Mouse (Mus musculus): ENCODE measurements around the gene Cass4. TPM values are rescaled to one million over a fixed set of nuclear protein-coding genes. Genes with fewer than 3 reads are reported as not detected.
A peak's percentile ranks its signal among the peaks of the same experiment; 100 is the strongest.

Gene Cass4
- total and polyA plus RNA-seq, 3 experiments: 0.22 to 0.28 TPM; not detected in 1

DNA sequence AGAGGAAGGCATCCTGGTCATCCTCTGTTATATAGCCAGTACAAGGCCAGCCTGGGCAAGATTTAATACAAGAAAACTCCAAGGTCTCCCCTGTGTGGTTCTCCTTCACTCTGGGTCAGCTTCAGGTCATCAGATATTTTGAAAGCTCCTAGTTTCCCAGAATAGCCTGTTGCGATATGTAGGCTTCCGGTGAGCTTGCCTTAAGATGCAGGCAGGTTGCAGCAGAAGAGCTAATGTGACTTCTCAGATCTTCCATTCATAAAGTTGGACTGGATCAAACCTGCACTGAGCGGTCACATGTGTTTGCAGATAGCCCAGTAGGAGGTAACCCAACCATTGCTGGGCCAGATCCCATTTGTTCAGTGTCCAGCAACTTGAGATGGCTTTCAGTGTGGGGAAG, 8.9 kb upstream of the Cass4 start:
- no peak for DNase-seq

DNA sequence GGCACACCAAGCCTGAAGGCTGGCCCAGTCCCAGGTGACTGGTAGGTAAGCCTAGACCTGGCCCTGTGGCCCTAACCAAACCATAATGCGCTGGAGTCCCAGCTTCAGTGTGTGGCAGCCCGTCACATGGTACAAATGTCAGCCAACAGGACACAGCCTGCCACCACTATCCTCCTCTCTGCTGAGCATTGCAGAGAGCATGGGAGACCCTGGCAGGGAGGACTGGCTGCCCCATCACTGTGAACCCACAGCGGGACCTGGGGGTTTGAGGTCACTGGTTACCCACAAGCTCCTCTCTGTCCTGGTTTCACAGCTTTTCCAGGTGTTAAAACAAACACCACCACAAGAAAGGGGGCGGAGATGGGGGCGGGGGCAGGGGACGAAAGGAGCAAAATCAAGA, 3.3 kb upstream of the Cass4 start:
- no peak for DNase-seq

DNA sequence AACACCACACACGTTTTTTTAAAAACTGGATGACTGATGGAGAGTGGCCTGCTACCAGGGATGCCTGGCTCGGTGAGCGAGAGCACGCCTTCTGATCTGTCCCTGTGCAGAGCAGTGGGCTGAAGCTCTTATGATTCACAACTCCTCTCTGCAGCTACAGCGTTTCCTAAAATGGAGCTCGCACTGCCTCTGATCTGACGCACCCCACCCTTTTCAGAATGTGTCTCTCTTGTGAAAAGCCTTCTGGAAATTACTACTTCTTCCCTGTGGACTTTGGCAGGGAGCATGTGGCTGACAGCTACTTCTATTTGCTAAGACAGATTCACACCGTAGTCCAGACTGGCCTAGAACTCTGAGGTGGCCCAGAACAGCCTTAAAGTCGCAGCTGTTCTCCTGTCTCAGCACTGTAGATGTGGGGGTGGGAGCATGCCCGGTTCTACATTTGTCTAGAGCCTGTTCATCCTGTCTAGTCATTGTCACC, 1.5 kb upstream of the Cass4 start:
- no peak for DNase-seq

DNA sequence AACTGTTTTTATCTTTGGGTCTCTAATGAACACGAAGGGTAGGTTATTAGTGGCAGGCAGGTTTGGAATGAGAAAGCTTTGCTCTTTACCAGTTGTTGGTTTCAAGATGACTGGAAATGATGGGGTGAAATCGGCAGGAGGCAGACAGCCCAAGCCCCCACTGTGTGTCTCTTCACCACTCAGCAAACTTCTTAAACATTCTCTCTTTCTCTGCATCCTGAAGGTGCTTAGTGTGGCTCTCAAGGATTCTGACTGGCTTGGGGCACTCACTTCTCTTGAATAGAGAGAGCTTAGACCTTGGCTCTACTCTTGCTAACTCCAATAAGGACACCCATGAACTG, 428 bp downstream of the Cass4 start:
- DNase-seq: no peak

DNA sequence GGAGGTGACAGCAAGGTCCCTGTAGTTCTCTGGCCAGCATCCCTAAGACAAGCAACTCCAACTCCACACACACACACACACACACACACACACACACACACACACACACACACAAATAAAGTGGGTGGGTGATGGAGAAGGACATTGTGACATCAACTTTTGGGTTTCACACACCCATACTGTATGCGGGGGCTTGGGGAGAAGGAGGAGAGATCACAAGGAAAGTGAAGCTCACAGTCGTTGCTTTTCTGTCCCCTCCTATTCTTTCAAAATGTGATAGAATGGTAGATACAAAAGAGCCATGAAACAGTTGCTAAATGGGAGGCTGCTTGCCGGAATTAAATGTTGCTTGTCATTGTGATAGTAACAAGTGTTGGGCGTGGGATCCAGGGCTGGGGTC, 1.1 kb downstream of the Cass4 start:
- no peak for DNase-seq

DNA sequence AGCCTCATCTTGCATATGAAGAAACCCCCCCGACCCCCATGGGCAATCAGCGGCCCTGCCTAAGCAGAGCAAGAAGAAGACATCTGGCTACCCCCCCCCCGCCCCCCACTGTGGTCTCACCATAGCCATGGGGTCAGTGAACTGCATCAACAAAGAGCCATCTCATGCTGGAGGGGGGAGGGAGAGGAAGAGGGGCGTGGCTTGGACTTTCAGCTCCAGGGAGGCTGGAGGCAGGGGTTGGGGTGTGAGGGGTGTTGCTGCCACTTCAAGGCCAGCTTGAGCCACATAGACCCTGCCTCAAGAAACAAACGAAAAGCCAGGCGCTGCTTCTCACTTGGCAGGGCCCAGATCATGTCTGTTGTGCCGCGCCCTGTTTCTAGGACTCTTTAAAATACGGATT, 2.4 kb downstream of the Cass4 start:
- DNase-seq: no peak

DNA sequence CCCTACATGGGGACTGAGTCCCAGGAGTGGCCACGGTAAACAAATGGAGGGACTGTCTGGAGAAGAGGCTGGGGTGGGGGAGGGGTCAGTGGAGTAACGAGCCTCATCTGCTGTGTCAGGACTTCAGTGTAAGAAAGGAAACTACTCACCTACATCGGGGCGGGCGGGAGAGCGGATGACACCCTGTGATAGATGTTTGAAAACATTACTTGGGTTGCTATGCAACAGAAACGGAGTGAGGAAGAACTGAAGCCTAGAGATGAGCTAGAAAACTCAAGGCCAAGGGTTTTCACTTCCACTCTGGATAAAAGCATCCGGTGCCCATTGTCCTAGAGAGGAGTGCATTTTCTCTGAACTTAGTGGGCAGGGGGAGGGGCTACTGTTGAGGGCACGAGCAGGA, 6.3 kb downstream of the Cass4 start:
- DNase-seq: no peak

DNA sequence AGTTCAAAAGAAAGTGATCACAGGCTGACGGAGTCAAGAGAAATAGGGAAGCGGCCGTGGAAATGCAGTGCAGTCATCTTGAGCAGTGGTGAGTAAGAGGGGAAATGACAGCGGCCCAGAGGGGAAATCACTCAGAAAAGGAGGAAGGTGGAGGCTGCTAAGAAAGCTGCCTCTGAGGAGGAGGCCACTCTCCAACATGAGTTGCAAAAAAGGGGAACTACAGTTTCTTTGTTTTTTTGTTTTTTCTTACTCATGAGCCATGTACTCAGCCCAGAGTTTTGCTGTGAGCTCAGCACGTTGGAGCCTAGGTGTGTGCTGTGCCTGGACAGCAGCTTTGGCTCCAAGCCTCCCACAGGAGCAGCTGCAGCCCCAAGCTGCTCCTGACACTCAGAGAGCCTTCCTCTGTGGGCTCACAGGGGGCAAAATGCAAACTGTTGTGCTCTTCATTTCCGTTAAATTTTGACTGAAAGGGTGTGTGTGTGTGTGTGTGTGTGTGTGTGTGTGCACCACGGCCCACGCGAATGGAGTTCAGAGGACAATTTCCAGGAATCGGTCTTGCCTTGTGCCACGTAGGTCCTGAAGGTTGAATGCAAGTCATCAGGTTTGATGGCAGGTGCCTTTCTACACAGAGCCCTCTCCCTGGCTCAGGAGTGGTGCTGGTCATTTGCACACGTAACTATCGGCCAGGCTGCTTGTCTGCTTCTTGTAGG, 7.7 kb downstream of the Cass4 start:
- no peak for DNase-seq

DNA sequence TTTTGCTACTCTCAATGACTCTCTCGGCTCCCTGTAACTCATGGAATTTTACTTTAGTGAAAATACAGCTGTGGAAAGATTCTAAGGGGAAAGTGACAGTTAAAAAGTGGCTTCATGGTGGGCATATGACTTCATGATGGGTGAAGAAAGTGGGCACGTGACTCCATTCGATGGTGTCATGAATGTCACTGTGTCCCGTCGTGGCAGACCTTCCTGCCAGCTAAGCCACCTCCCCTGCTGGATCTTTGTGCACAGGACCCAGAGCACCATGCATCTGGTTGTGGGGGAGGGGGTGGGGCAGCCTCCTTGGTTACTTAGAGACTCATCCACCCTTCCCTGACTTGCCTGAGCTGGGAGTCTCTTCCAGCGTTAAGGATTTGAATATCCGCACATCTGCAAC, 10.6 kb downstream of the Cass4 start:
- no peak for DNase-seq

DNA sequence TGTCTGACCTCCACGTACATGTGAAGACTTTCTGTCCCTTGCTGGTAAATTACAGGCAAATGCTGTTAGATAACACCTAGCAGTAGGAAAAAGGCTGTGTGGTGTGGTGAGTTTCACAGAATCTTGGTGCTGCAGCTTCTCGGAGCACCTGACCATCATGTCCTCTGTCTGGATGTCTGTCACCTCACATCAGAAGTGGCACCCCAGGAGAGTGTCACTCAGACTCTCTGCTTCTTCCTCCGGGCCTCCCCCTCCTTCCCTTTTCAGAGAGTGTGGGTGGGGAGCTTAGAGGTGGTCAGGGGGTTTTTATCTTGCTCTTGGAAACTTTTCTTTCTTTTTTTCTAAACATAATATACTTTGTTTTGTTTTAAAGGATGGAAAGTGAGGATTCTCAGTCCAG, 11.4 kb downstream of the Cass4 start:
- no peak for DNase-seq

DNA sequence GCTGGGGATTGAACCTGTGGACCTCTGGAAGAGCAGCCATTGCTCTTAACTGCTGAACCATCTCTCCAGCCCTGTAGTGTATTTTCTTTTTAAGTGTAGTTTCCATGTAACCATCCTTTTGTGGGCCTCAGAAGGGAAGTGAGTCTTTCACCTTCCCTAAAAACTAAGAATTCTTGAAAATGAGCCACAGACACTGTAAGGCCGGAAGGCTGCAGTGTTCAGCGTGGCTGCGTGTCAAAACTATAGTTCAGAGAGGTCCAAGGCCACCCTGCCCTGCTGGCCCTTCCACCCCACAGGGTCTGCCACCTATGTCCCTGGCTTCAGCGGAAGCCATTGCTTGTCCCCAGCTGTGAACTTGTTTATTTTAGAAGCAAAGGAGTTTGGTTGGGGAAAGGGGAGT, 12.6 kb downstream of the Cass4 start:
- no peak for DNase-seq

DNA sequence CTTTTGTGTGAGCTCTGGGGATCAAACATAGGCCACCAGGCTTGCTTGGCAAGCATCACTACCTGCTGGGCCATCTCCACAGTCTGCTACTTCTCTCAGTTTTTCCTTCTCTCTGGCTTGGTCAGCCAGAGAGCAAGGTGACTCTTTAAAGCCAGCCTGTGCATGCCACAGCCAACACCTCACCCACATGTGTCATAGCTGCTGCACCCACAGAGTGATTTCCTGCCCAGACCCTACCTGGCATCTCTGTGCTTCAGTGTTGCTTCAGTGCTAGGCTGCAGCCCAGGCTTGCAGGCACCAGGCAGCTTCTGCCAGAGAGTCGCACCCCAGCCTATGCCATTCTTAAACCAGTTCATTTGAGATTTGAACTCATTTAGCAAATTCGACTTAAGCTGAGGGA, 13.9 kb downstream of the Cass4 start:
- DNase-seq: no peak

DNA sequence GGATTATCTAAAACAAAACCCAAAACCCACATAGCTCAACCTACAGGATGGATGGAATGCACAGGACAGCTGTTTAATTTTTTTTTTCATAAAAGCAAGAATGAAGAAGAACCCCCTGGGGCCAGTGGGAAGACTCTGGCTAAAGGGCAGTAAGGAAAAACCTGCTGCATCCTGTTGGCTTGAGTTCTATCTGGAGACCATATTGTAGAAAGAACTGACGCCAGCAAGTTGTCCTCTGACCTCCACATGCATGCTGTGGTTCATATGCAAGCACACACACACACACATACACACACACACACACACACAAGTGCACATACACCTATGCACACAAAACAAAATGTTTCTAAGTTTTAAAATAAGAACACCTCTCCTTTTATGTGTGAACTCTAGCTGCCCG, 17.1 kb downstream of the Cass4 start:
- DNase-seq: no peak

DNA sequence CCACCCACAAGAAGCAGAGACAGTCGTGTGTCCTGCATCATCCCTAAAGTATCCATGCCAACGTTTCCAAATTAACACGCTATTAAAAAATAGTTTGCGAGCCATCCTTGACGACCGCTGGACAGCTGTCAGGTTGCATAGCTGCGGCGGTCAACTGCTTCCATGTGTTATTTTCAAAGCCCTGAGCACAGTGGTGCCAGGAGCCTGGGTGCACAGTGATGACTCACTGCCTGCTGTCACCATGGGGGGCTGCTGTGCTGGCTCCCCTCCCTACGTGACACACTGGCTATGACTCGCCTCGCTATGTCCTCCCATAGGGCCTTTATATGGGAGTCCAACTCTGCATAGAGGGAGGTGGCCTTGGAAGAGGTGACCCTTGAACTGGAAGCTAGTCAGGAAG, 17.5 kb downstream of the Cass4 start:
- no peak for DNase-seq

DNA sequence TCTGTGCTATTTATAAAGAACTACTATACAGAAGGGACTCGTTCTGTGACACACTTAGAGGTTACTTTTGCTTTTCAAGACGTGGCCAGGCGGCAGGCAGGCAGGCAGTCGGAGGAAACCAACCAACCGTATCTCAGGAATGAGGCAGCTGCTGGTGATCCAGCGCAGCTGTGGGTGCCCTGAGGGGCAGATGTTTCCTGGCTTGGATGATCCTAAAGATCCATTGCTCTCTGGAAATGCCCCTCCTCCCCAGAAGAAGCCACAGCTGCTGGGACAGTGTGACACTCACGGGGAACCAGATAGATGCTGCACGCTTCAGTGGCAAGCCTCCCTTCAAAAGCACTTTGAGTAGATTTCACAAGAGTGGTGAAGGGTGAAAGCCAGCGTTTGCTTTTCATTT, 18.9 kb downstream of the Cass4 start:
- no peak for DNase-seq

DNA sequence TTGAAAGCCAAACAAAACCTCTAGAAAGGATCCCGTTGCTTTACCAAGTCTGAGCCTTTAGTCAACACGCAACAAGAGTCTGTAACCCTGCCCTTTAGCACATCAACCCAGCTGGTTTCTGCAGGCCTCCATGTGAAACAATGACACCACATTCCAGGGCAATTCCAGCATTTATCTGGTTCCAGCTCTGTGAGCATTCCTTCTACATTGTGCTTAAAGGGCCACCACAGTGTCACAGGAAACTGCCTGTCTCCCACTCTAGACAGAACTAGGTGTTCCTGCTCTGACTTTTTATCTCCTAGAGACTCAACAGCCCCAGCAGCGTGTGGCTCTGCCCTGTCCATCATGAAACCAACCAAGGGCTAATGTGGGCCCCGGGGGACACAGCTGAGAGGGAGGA, 19.7 kb downstream of the Cass4 start:
- DNase-seq: no peak

DNA sequence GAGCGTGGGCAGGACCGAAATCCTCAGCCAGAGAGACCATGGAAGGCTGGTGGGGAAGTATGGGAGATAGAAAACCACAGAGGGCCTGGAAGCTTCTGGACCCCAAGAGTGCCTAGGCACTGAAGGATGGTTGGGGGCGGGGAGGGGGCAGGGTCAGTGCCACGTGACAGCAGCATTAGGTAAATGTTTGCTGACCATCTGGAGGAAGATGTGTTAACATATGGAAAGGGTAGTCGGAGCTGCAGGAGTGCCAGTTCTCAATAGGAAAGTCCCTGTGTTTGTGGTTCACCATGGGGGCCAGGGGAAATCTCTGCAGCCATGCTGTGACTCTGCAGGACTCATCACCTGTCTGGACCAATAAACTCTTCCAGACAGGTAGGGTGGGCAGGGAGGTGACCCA, 20.3 kb downstream of the Cass4 start:
- no peak for DNase-seq

DNA sequence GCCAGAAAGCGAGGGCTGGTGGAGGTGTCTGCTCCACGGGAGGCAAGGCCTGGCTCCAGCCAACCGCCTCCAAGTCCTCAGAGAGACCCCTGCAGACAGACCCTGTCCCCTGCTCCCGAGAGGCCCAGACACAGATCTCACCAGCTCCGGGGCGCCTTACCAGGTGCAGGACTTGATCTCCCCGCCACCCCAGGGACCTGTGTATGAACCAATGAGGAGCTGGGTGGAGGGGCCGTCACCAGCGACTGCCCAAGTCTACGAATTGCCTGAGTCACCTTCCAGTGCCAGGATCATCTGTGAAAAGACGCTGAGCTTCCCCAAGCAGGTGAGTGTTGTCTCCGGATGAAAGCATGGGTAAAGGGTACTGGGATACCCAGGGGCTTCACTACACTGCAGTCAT, 22.6 kb downstream of the Cass4 start:
- no peak for DNase-seq

DNA sequence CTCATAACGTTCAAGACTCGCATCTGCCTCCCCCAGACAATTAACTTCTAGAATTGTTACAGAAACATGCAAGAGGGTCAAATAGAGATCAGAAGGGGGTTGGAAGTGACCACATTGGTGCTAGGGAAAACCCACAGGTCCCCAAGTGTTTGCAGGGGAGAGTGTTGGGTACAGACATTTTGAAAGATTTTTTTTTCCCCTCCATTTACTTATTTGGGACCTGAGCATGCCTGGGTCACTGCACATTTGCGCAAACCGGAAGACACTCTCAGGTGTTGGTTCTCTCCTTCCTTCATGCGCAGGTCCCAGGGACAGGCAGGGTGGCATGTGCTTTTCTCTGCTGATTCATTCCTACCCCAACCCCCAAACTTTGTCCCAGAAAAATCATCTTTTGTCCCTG, 23.3 kb downstream of the Cass4 start:
- DNase-seq: no peak

DNA sequence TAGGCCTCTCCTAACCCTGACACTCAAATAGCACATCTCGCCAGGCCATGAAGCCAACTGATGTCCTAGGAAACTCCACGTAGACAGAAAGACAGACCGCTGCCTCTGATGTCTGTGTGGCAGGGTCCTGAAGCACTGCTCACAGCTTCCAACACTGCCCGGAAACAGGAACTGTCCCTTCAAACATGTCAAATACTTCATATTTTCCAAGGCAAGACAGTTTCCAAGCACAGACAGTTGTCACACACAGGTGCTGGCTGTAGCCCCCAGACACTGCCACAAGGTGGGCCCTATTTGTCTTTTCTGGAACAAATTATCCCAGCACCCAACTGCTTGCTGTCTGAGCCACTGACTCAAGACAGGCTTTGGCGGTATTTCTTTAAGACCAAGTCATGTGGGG, 24.6 kb downstream of the Cass4 start:
- DNase-seq: no peak

DNA sequence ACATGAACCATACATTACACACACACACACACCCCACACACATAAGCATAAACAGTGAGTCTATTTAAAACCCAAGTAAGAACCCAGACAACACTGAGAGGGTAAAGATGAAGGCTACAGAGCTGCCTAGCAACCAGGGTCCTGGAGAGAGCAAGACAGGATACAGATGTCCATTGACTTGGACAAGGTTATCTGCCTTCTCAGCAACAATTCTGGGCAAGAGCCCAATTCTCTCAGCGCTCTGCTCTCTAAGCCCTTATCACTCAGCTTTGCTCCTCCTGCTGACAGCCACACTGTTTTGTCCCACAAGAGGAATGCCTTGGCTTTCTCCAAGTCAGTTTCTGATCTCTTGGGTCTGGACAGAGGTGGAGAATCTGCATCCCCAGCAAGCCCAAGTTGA, 37.0 kb downstream of the Cass4 start:
- DNase-seq: peak; percentile 34

DNA sequence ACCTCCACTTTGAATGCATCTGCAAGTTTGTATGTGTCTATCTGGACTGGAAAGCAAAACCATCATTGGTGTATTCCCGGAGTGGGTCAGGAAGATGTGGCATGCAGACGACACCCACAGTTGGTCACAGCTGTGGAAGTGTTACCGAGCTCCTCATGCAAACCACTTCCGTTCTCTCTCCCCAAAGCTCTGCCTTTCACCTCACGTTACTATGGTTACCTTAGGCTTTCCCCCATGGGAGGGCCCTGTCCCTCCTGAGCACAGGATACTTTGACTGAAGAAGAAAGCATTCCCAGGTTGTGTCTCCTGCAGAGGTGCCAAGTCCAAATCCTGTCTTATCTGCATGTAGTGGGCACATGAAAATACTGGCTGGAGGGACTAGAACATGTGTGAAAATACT, 40.2 kb downstream of the Cass4 start:
- no peak for DNase-seq

DNA sequence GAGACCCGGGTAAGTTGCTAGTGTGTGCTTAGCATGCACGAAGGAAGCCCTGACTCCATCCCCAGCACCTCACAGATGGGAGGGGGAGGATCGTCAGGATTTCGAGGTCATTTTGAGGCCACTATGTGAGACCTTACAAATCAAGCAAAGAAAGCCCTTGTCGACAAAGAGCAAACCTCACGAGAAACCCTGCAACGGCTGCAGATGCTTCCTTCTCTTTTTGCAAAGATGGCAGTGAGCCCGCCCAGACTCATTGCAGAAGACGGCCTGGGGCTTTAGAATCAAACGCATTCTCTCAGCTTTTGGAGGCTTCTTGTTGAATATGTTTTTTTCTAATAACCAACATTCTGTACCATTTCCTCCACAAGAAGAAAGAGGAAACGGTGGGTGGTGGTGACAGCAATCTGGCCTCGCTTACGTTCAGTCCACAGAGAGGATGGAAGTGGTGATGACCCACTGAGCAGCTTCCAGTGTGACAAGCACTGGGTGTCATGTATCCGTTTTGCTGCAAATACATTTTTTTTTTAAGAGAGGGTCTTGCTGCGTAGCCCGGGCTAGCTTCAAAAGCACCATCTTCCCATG, 43.9 kb downstream of the Cass4 start:
- no peak for DNase-seq

DNA sequence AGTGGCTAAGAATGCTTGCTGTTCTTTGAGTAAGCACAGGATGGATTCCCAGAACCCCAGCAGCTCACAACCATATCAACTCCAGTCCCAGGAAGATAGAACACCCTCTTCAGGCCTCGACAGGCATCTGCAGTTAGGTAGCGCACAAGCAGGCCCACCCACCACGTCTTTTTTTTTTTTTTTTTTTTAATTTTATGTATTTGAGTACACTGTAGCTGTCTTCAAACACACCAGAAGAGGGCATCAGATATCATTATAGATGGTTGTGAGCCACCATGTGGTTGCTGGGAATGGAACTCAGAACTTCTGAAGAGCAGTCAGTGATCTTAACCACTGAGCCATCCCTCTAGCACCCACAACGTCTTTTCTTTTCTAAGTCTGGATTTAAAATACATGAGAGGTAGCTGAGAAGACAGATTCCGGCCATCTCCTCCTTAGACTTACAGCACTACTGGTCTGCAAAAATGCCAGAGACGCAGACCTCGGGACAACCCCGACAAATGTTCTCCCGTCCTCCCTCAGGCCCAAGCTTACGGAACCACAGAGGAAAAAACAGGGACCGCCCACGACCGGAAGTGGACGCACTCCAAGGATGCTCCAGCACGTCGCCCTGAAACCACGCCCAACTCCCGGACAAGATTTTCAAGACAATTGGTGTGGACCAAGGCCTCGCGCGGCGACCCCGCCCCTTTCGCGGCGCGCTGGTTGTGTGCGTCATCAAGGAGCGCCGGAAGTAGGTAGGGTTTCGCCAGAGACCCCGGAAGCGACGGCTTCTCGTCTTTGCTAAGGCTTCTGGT, 46.4 kb downstream of the Cass4 start, which contains the start of gene Rtf2:
Gene Rtf2 (plus strand): TSS at position 714 of the 797 bp plus-strand sequence.
- peak; percentile 99 for DNase-seq

All from adrenal gland, adult 2 months (tissue).